Mouse (Mus musculus) Patski (cell line): ENCODE data around the gene AC124502.3. TPM values are rescaled to one million over a fixed set of nuclear protein-coding genes. Genes with fewer than 3 reads are reported as not detected.

ENCODE experiments used
- ATAC-seq: fragments of 100-300 bp; one replicate; pipeline ENCODE4 v1.8.0; 2021
- CTCF ChIA-PET: fragments of 350-600 bp; sonication (Branson Sonifier 250); formaldehyde crosslinking; loops from one replicate; lab custom pipeline; 2022; ENCODE audit warnings: inconsistent platforms; lab: Charles Lee
- POLR2A ChIA-PET: fragments of 350-600 bp; sonication (Branson Sonifier 250); formaldehyde crosslinking; loops from one replicate; lab custom pipeline; 2022; ENCODE audit warnings: antibody characterized with exemption, inconsistent platforms; lab: Charles Lee
- DNase-seq: peaks from one replicate; pipeline ENCODE4 v3.0.0-alpha.2; 2011; ENCODE audit warnings: low read depth, low spot score
- H3K27me3 ChIP-seq: fragments of 371-371 bp; one replicate; pipeline ENCODE4 v1.5.1; 2021
- CTCF ChIP-seq: fragments of 100-300 bp; IDR thresholded peaks from one replicate; pipeline ENCODE4 v1.5.1; 2021
- in situ Hi-C: fragments of 300-500 bp; cut with MboI; formaldehyde crosslinking; loops from 3 replicates; pipeline ENCODE4 v1.11.1; 2018; ENCODE audit warnings: low pct_unique_long_range_greater_than_20kb, mixed read lengths
- polyA plus RNA-seq: library from polyadenylated mRNA; unstranded; gene quantifications from one replicate; pipeline ENCODE4 v1.2.3, GENCODE M21; 2021

Gene AC124502.3
- polyA plus RNA-seq, 1 experiment from 2014 or later: 1.7 TPM

DNA sequence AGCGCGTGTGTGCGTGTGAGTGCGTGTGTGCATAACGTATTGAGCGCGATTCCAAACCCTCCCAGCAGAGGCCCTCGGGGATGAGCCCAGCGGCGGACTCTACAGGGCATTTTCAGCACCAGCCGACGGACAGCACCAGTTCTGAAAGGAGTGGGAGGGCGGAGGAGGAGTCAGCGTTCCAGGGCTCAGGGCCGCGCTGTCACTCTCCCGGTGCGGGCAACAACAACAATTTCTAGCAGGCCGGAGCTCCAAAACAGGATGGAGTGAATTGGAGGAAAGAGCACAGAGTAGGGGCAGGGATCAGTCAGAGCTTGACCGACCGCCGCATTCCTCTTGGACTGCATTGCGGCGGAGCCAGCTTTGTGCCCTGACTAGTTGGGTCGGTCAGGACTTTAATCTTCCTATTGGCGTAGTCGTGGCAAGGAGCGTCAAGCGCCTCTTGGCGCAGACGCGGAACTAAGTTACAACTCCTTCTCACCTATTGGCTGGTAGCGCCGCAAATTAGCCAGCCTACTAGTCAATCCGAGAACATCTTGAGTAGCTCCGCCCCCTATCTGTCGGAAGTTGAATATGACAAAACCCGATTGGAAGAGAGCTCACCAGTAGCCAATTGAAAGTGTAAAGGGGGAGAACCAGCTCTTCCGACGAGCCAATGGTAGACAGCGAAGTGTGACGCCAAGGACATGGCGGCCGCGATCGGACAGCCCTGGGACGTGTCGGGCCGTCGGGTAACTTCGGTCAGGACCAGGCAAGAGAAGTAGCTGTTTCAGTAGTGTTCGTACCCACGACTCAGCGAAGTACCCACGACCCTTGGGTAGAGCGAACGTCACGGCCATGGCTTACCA lies 49.4 kb downstream of the AC124502.3 start, which contains the start of gene Yif1a:
TSS of gene Yif1a (plus strand) at position 655 of the 845 bp plus-strand sequence.
- ChIA-PET CTCF (interaction anchor here (0.8 to 2.2 kb wide), 7 partner anchors 9 to 49 kb away, joined by 3 to 9 read pairs (median 3); partner anchors contain the start of genes AC124502.3, B4gat1, Cd248 and Rin1), POLR2A (interaction anchor here (0.5 to 1.4 kb wide), 2 partner anchors 48 to 698 kb away, joined by 3 read pairs; no protein-coding TSS in a partner anchor)
- DNase-seq: peak; percentile 96
- in situ Hi-C loops: no loop called here
- H3K27me3 ChIP-seq: peaks cover 7% of the 10 kb centered on the region
- no peak for TF ChIP-seq CTCF
- peak; percentile 80 for ATAC-seq

DNA sequence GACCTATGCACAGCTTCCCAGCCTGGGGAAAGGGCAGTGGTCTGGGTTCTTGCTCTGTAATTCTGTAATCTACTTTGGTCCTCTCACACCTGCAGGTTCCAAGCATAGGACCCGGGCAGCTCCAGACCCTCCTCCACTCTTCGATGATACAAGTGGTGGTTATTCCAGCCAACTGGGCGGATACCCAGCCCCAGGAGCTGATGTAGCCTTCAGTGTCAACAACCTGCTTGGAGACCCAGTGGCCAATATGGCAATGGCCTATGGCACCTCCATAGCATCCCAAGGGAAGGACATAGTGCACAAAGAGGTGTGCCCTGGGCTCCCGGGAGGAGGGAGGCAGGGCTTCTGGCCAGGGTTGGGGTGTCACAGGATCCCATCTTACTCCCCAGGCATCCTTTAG lies 50.6 kb downstream of the AC124502.3 start:
- in situ Hi-C loops: no loop called here
- ChIA-PET CTCF (interaction anchor here (0.9 to 1.5 kb wide), 4 partner anchors 10 to 51 kb away, joined by 3 to 7 read pairs (median 4); no protein-coding TSS in a partner anchor), POLR2A (no interaction called here)
- TF ChIP-seq CTCF: no peak
- H3K27me3 ChIP-seq: peaks cover 7% of the 10 kb centered on the region
- DNase-seq (no peak), ATAC-seq (no peak)

DNA sequence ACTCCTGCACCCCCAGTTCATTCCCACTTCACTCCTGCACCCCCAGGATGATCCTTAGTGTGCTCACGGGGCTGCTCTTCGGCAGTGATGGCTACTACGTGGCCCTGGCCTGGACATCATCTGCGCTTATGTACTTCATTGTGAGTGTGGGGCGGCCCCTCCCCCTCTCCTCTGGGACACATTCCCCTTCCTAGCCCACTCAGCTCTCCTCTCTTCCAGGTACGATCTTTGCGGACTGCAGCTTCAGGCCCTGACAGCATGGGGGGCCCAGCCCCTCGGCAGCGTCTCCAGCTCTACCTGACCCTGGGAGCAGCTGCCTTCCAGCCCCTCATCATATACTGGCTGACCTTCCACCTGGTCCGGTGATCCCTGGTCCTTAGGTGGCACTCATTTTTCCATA lies 53.4 kb downstream of the AC124502.3 start:
- POLR2A ChIA-PET: interaction anchor here (0.6 kb wide), 1 partner anchor 46 kb away, joined by 3 read pairs; no protein-coding TSS in a partner anchor
- no peak for TF ChIP-seq CTCF
- CTCF ChIA-PET: interaction anchor here (1.4 to 2.2 kb wide), 2 partner anchors 25 to 59 kb away, joined by 5 to 7 read pairs; no protein-coding TSS in a partner anchor
- DNase-seq (no peak), ATAC-seq (no peak)
- in situ Hi-C loops: loop anchor here (5.0 kb wide), 1 partner anchor 50 kb away; no protein-coding TSS in a partner anchor
- no peaks in the 10 kb centered on the region for H3K27me3 ChIP-seq

DNA sequence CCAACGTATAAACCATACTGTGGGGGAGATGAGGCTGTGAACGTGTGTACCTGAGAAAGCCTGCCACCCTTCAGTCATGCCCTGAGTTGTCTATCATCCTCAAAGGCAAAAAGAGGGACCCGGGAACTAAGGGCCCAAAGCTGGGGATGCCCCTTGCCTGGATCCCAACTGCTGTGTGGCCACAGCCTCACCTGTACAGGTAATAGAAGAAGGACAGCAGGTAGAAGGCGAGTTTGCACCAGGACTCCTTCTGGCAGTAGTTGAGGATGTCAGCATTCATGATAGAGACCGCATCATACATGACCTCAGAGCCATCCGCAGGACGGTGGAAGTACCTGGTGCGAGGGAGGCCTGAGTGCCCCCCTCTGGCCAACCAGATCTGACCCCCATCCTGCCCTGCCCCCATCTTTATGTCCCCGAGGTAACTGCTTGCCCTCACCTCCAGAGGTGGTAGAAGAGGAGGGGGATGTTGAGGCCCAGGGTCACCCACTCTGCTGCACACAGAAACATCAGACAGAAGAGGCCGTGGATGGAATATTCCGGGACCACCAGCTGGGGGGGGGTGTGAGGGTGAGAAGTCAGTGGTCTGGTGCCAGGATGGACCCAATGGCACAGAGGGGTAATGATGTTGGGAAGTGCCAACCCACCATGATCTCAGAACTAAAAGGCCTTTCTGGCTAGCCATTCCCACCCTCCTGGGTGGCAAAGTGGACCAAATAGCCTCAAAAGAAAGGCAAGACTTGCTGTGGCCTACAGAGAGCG lies 55.0 kb downstream of the AC124502.3 start:
- no peak for DNase-seq
- ChIA-PET CTCF (interaction anchor here (1.0 to 2.2 kb wide), 4 partner anchors 23 to 58 kb away, joined by 3 to 7 read pairs (median 6); no protein-coding TSS in a partner anchor), POLR2A (no interaction called here)
- in situ Hi-C loops: loop anchor here (5.0 kb wide), 1 partner anchor 49 kb away; no protein-coding TSS in a partner anchor
- no peak for ATAC-seq
- no peak for TF ChIP-seq CTCF
- H3K27me3 ChIP-seq: no peaks in the 10 kb centered on the region

DNA sequence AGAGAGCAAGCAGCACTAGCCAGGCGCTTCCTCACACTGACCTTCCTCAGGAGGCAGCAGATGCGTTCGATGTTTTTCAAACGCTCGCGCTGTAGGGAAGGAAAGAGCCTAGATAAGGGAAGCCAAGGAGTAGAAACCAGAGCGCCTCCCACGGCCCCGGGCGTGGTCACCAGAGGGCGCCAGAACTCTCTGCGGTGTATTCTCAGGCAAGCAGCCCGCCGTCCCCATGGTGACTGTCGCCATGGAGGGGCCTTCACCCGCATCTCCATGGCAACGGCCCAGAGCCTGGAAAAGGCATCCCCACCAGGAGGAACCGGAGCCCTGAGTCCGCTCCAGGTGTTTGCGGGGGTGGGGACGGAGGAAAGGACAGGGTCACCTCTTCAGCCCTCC lies 55.5 kb downstream of the AC124502.3 start:
- in situ Hi-C loops: loop anchor here (5.0 kb wide), 1 partner anchor 48 kb away; no protein-coding TSS in a partner anchor
- no peaks in the 10 kb centered on the region for H3K27me3 ChIP-seq
- ChIA-PET CTCF (interaction anchor here (1.0 to 2.2 kb wide), 3 partner anchors 22 to 57 kb away, joined by 3 to 7 read pairs (median 7); no protein-coding TSS in a partner anchor), POLR2A (interaction anchor here (0.7 to 1.2 kb wide), 2 partner anchors 10 to 30 kb away, joined by 3 read pairs; no protein-coding TSS in a partner anchor)
- DNase-seq (no peak), ATAC-seq (no peak)
- TF ChIP-seq CTCF: no peak

DNA sequence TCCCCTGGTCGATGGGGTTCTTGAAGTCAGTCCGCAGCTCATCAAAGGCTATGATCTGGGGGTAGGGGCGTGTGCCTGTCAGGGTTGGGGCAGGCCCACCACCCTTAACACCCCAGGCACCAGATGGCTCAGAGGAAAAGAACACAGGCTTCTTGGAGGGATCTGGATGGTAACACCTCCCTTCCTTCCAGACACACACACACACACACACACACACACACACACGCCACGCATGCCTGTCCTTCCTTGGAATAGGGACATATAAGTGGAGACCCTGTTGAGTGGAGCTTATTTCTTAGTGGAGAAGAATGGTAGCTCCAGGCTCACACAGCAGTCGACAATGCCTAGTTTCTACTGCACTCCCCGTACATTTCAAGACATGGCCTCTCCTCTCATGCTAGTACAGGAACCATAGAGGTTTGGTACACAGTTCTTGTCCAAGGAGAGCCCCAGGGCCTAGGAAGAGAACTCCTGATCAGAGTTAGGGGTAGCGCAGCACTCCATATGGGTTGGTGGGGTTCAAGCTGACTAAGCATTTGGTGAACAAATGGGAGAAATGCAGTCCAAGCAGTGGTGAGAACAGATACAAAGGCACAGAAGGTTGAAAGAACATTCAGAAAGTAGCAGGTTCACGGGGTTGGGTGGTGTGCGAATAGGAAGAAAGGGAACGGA lies 56.2 kb downstream of the AC124502.3 start:
- no peaks in the 10 kb centered on the region for H3K27me3 ChIP-seq
- no peak for ATAC-seq
- POLR2A ChIA-PET: interaction anchor here (0.7 to 1.2 kb wide), 4 partner anchors 10 to 47 kb away, joined by 3 read pairs; no protein-coding TSS in a partner anchor
- TF ChIP-seq CTCF: no peak
- CTCF ChIA-PET: interaction anchor here (1.0 to 2.1 kb wide), 3 partner anchors 25 to 56 kb away, joined by 3 to 9 read pairs (median 7); no protein-coding TSS in a partner anchor
- in situ Hi-C loops: loop anchor here (5.0 kb wide), 1 partner anchor 47 kb away; no protein-coding TSS in a partner anchor
- DNase-seq: no peak

DNA sequence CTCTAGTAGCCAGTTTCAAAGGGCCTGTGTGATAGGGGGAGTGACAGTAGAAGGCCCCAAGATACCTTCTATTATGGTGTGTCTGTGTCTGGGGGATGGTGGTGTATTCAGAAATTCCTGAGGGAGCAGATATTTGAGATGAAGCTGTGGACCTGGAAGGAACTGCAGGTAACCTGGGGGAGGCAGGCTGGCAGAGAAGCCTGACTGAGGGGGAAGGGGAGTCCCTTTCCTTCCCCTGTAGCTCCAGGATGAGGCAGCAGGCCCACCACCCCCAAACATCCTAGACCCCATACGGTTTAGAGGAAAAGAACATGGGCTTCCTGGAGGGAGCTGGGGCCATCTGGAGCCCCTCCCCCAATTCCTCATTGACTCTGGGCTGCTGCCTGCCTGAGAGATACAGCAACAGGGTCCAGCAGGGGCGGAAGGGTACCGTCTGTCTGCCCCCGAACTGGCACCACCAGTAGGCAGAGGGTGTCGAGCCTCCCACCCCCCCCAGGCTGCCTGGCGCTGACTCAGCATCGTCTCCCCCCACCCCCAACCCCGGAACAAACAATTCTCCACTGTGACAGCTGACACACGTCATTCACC lies 57.3 kb downstream of the AC124502.3 start:
- no peak for TF ChIP-seq CTCF
- no peak for ATAC-seq
- in situ Hi-C loops: no loop called here
- ChIA-PET POLR2A (interaction anchor here (0.6 to 1.1 kb wide), 2 partner anchors 9 to 51 kb away, joined by 3 read pairs; no protein-coding TSS in a partner anchor), CTCF (interaction anchor here (2.1 kb wide), 1 partner anchor 44 kb away, joined by 9 read pairs; no protein-coding TSS in a partner anchor)
- no peaks in the 10 kb centered on the region for H3K27me3 ChIP-seq
- no peak for DNase-seq

DNA sequence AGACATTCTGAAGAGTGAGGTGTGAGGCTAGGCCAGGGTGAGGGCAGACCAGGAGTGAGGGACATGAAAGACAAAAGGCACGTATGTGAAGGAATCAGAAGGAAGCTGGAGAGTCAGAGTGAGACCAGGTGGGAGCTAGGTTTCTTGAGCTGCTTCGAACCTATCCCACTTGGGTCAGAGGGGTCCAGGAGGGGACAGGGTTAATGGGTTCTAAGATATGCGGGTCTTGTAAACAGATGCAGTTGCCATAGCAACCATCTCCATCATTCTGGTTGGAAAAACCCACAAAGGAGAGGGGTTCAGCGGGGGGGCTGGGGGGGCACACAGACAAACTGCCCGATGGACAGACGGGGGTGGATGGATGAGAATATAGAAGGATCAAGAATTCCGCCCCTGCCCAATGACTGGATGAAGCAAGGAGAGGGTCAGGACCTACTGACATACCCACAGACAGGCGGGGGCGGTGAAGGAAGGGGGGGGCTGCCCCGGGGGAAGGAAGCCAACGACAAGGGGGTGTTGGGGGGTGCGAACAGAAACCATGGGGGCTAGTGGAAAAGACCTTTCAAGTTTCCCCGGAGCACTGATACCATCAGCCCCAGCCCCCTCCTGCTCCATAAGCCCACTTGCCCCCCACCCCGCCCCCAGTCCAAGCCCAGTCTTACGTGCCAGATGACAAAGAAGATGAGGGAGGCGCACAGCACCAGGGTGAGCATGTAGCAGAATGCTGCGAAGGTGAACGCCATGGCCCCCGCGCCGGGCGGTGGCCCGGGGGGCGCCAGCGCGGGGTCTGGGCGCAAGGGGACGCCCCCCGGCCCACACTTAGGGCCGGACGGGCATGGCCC lies 59.1 kb downstream of the AC124502.3 start:
- ATAC-seq (no peak), DNase-seq (no peak)
- in situ Hi-C loops: no loop called here
- ChIA-PET POLR2A (interaction anchor here (1.0 kb wide), 1 partner anchor 10 kb away, joined by 4 read pairs; the partner anchor contains the start of gene Rab1b), CTCF (interaction anchor here (1.5 kb wide), 1 partner anchor 9 kb away, joined by 3 read pairs; the partner anchor contains the start of gene Yif1a)
- TF ChIP-seq CTCF: no peak
- H3K27me3 ChIP-seq: no peaks in the 10 kb centered on the region
